ENCODE assay signal across 16 mouse cellular contexts in genomic region chr16:45227002-45227401, GRCm38 (mm10). TPM values are rescaled to one million over a fixed set of nuclear protein-coding genes. Genes with fewer than 3 reads are reported as not detected.
"Had no signal": no experiment of that assay in that cellular context is flagged by ENCODE, and none has a peak within 500 bp of the region (broad histone marks: within the 10 kb centered on the region; RNA-seq: fewer than 3 reads in every experiment).

No protein-coding gene starts in this region.

- H3K9ac ChIP-seq: liver, embryonic 12.5 days; lung, embryonic 14.5 days; midbrain, embryonic 12.5 days had no signal

- H3K27me3 ChIP-seq: liver, embryonic 12.5 days; midbrain, embryonic 12.5 days had no signal

- H3K27ac ChIP-seq: kidney, postnatal 0 days; layer of hippocampus, adult 2 months; limb, embryonic 10.5 days; liver, embryonic 12.5 days; midbrain, embryonic 12.5 days had no signal

- H3K4me1 ChIP-seq: limb, embryonic 10.5 days; liver, embryonic 12.5 days had no signal

- H3K4me3 ChIP-seq: layer of hippocampus, adult 2 months; limb, embryonic 10.5 days; liver, embryonic 12.5 days; midbrain, embryonic 12.5 days had no signal

- H3K4me2 ChIP-seq: liver, embryonic 12.5 days; lung, embryonic 14.5 days; midbrain, embryonic 12.5 days had no signal

- H3K36me3 ChIP-seq: limb, embryonic 10.5 days; liver, embryonic 12.5 days; midbrain, embryonic 12.5 days had no signal

- DNase-seq: kidney, adult 11 months; kidney, adult 9 months; kidney, postnatal 4 days; lung, embryonic 14.5 days; lung, postnatal 10 days; lung, postnatal 4 days; spleen, adult 18-20 months; thymus, adult 18-20 months; thymus, postnatal 36 days had no signal

- H3K9me3 ChIP-seq: limb, embryonic 10.5 days; liver, embryonic 12.5 days; midbrain, embryonic 12.5 days had no signal

- ATAC-seq: liver, embryonic 12.5 days; midbrain, embryonic 16.5 days had no signal

RNA-seq across cellular contexts. Expression of gene Btla, which starts 2.9 kb away (rescaled TPM):
- polyA plus RNA-seq: stomach, embryonic 14.5 days had no signal
